Mouse (Mus musculus) erythroblast, embryonic 14.5 days (primary cell): ENCODE measurements around the gene Cel.

Source experiments
- GATA1 ChIP-seq: IDR thresholded peaks from 2 replicates; pipeline ENCODE4 v1.6.1; 2012; ENCODE audit warnings: low read length, inconsistent platforms, mixed read lengths
- TAL1 ChIP-seq: IDR thresholded peaks from 3 replicates; pipeline ENCODE4 v1.6.1; 2012; ENCODE audit warnings: low read length, inconsistent platforms, mixed read lengths

GRCm38 (mm10) chr2:28606601-28607340 is 43.6 kb upstream of the Cel start:
- TF ChIP-seq GATA1, result no peak
- no peak for TF ChIP-seq TAL1
